Mouse (Mus musculus): ENCODE data around the gene Prdm16. TPM values are rescaled to one million over a fixed set of nuclear protein-coding genes. Genes with fewer than 3 reads are reported as not detected.

The Prdm16 gene
- polyA plus RNA-seq, 1 experiment: not detected

DNA sequence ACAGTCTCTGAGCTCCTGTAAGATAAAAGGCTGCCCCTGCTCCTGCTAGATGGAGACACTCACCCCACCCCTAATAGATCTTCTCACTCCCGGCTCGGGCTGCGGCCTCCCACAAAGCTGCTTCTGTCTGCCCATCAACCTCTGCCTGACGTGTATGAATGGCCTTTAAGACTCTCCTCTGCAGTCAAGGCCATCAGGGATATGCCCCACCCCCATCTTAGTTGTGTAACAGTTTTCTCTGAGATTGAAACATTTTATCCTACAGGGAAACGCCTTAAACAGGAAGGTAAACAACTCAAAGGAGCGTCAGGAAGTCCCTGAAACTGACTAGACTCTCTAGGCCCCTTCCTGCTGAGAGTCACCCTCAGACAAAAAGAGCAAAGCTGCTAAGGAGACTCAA, 24.6 kb upstream of the Prdm16 start:
- H3ac ChIP-seq (ENCODE audit: control insufficient read depth, insufficient read length, low read depth): no peak overlapping the region
- no peaks in the 10 kb centered on the region for H3K79me3 ChIP-seq (ENCODE audit: low read depth)
- H3K36me3 ChIP-seq (ENCODE audit: control insufficient read depth, insufficient read depth): no peaks in the 10 kb centered on the region
- H3K79me2 ChIP-seq (ENCODE audit: control insufficient read depth, insufficient read depth): no peaks in the 10 kb centered on the region
- TF ChIP-seq MYOD1 (IDR thresholded peaks at IDR 0.05; ENCODE audit: control insufficient read depth, insufficient read length, low read depth): no peak
- TF ChIP-seq CEBPB (IDR thresholded peaks at IDR 0.05; ENCODE audit: low read depth): no peak
- TF ChIP-seq USF1 (IDR thresholded peaks at IDR 0.05; ENCODE audit: low read depth): no peak
- no peak for TF ChIP-seq FOSL1 (IDR thresholded peaks at IDR 0.05; ENCODE audit: insufficient read depth, low read length, poor library complexity, severe bottlenecking)
- no peak for TF ChIP-seq CTCF (IDR thresholded peaks at IDR 0.05; ENCODE audit: control insufficient read depth, insufficient read depth, insufficient read length)
- no peak for TF ChIP-seq MAX (IDR thresholded peaks at IDR 0.05)
- no peak for TF ChIP-seq MYOG (IDR thresholded peaks at IDR 0.05; ENCODE audit: control insufficient read depth, extremely low read depth, insufficient read length)
- H3K27me3 ChIP-seq (ENCODE audit: control insufficient read depth, insufficient read depth, insufficient read length): no peaks in the 10 kb centered on the region
- H3K4me3 ChIP-seq (ENCODE audit: insufficient read depth, poor library complexity, severe bottlenecking): no peak overlapping the region

DNA sequence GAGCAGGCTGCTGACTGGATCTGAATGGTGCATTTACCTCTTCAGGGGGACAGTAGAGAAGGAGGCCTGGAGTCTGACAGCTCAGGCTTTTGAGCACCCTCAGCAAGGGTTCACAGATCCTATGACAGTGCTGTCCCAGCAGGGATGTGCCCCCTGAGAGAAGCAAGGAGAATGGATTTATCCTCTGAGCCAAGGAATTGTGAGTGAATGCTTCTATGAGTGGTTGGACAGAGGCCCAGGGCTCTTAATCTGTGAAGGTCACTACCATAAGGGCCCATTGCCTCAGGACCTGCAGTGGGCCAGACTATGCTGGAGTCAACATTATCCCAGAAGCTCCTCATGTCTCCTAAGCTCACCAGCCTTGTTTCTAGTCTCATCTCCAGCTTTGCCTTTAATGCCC, 23.4 kb upstream of the Prdm16 start:
- no peak overlapping the region for H3ac ChIP-seq (ENCODE audit: control insufficient read depth, insufficient read length, low read depth)
- no peaks in the 10 kb centered on the region for H3K79me2 ChIP-seq (ENCODE audit: control insufficient read depth, insufficient read depth)
- no peak overlapping the region for H3K4me3 ChIP-seq (ENCODE audit: insufficient read depth, poor library complexity, severe bottlenecking)
- H3K79me3 ChIP-seq (ENCODE audit: low read depth): no peaks in the 10 kb centered on the region
- H3K36me3 ChIP-seq (ENCODE audit: control insufficient read depth, insufficient read depth): no peaks in the 10 kb centered on the region
- no peak for TF ChIP-seq USF1 (IDR thresholded peaks at IDR 0.05; ENCODE audit: low read depth)
- no peak for TF ChIP-seq MYOG (IDR thresholded peaks at IDR 0.05; ENCODE audit: control insufficient read depth, extremely low read depth, insufficient read length)
- no peak for TF ChIP-seq CTCF (IDR thresholded peaks at IDR 0.05; ENCODE audit: control insufficient read depth, insufficient read depth, insufficient read length)
- TF ChIP-seq CEBPB (IDR thresholded peaks at IDR 0.05; ENCODE audit: low read depth): no peak
- TF ChIP-seq MYOD1 (IDR thresholded peaks at IDR 0.05; ENCODE audit: control insufficient read depth, insufficient read length, low read depth): no peak
- TF ChIP-seq FOSL1 (IDR thresholded peaks at IDR 0.05; ENCODE audit: insufficient read depth, low read length, poor library complexity, severe bottlenecking): no peak
- no peak for TF ChIP-seq MAX (IDR thresholded peaks at IDR 0.05)
- H3K27me3 ChIP-seq (ENCODE audit: control insufficient read depth, insufficient read depth, insufficient read length): no peaks in the 10 kb centered on the region

DNA sequence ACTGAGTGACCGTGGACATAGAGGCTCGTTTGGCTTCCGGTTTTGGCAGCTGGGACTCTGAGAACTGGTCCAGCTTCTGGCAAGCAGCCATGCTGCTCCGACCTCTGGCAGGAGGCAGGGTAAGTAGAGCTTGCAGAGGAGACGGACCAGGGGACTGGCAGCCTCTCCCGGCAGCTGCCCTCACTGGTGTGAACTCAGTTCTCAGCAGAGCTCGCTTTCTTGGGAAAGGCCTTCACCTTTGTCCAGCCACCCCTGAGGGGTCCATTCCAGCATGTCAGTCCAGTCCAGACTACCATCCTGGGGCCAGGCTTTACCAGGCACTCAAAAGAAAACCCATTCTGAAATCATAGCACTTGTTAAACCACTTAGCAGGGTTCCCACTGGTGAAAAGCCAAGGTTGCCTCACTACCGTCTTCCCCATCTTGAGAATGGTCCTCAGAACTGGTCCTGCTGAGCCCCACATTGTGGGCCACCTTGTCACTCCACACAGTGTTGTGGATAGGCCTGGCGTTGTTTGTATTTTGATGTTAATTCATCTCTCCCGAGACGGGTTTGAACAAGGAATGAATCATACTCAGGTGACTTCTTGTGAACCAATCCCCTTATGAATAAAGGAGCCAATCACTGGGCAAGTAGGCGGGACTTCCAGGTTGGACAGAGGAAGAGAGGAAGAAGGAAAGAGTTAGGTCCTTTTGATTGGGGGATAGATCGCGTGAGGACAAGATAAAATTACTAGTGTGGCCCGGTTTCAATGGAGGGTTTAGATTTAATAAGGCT, 18.6 kb upstream of the Prdm16 start:
- Histone ChIP-seq H3K36me3 (ENCODE audit: control insufficient read depth, insufficient read depth) (no peaks in the 10 kb centered on the region), H3K4me3 (ENCODE audit: insufficient read depth, poor library complexity, severe bottlenecking) (no peak overlapping the region), H3K79me2 (ENCODE audit: control insufficient read depth, insufficient read depth) (no peaks in the 10 kb centered on the region), H3ac (ENCODE audit: control insufficient read depth, insufficient read length, low read depth) (no peak overlapping the region), H3K27me3 (ENCODE audit: control insufficient read depth, insufficient read depth, insufficient read length) (no peaks in the 10 kb centered on the region), H3K79me3 (ENCODE audit: low read depth) (no peaks in the 10 kb centered on the region)
- TF ChIP-seq USF1 (IDR thresholded peaks at IDR 0.05; ENCODE audit: low read depth) (no peak), CTCF (IDR thresholded peaks at IDR 0.05; ENCODE audit: control insufficient read depth, insufficient read depth, insufficient read length) (no peak), MYOD1 (IDR thresholded peaks at IDR 0.05; ENCODE audit: control insufficient read depth, insufficient read length, low read depth) (no peak), FOSL1 (IDR thresholded peaks at IDR 0.05; ENCODE audit: insufficient read depth, low read length, poor library complexity, severe bottlenecking) (no peak), MYOG (IDR thresholded peaks at IDR 0.05; ENCODE audit: control insufficient read depth, extremely low read depth, insufficient read length) (no peak), CEBPB (IDR thresholded peaks at IDR 0.05; ENCODE audit: low read depth) (no peak)

DNA sequence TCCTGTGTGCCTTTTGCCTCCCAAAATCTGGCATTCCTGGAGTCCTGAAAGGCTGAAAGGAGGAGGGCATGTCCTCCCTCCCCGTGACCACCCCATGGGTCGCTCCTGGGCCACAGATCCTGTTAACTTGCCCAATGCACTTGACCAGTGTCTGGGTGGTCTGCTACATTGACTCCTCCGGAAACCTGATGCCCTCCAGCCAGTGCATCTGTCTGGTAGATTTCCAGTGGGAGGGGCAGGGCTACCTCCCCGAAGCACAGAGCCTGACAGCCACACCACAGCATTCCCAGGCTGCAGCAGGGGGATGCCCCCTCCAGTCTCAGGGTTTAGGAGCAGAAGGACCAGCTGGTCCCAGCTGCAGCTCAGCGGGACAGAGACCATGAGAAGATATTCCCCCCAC, 15.8 kb upstream of the Prdm16 start:
- no peaks in the 10 kb centered on the region for H3K79me2 ChIP-seq (ENCODE audit: control insufficient read depth, insufficient read depth)
- no peak overlapping the region for H3K4me3 ChIP-seq (ENCODE audit: insufficient read depth, poor library complexity, severe bottlenecking)
- no peaks in the 10 kb centered on the region for H3K79me3 ChIP-seq (ENCODE audit: low read depth)
- H3K36me3 ChIP-seq (ENCODE audit: control insufficient read depth, insufficient read depth): no peaks in the 10 kb centered on the region
- TF ChIP-seq CEBPB (IDR thresholded peaks at IDR 0.05; ENCODE audit: low read depth) (no peak), MAX (IDR thresholded peaks at IDR 0.05) (no peak), USF1 (IDR thresholded peaks at IDR 0.05; ENCODE audit: low read depth) (no peak), FOSL1 (IDR thresholded peaks at IDR 0.05; ENCODE audit: insufficient read depth, low read length, poor library complexity, severe bottlenecking) (no peak), MYOG (IDR thresholded peaks at IDR 0.05; ENCODE audit: control insufficient read depth, extremely low read depth, insufficient read length) (no peak), CTCF (IDR thresholded peaks at IDR 0.05; ENCODE audit: control insufficient read depth, insufficient read depth, insufficient read length) (no peak), MYOD1 (IDR thresholded peaks at IDR 0.05; ENCODE audit: control insufficient read depth, insufficient read length, low read depth) (no peak)
- no peak overlapping the region for H3ac ChIP-seq (ENCODE audit: control insufficient read depth, insufficient read length, low read depth)
- no peaks in the 10 kb centered on the region for H3K27me3 ChIP-seq (ENCODE audit: control insufficient read depth, insufficient read depth, insufficient read length)

DNA sequence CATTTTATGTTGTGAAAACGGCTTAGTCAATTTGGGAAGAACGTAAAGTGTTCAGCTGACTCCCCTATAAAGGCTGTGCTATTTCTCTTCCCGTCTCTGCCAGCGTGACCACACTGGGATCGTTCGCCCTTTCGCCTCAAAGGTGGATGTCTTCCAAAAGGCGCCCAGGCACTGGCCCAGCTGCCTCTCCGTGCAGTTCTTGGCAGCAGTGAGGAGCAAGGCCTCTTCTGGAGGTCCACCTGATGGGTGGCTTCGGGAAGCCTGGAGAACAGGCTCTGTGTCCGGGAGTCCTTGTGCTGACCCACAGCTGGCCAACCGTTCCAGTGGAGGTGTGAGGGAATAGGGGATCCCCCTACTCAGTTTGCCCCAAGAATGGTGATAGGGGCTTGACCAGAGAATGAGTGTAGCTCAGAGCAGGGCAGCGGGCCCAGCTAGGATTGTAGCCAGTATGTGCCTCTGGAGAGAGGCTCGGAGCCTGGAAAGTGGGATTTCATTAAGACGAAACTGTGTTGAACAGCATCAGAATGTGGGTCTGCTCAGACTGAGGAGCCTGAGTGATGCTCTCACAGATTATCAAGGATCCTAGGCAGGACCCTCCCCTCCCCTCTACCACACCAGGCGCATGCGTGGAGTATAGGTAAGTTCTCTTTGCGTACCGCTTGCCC, 12.5 kb upstream of the Prdm16 start:
- Histone ChIP-seq H3ac (ENCODE audit: control insufficient read depth, insufficient read length, low read depth) (no peak overlapping the region), H3K27me3 (ENCODE audit: control insufficient read depth, insufficient read depth, insufficient read length) (no peaks in the 10 kb centered on the region), H3K79me3 (ENCODE audit: low read depth) (no peaks in the 10 kb centered on the region), H3K79me2 (ENCODE audit: control insufficient read depth, insufficient read depth) (no peaks in the 10 kb centered on the region), H3K4me3 (ENCODE audit: insufficient read depth, poor library complexity, severe bottlenecking) (no peak overlapping the region), H3K36me3 (ENCODE audit: control insufficient read depth, insufficient read depth) (no peaks in the 10 kb centered on the region)
- TF ChIP-seq MYOG (IDR thresholded peaks at IDR 0.05; ENCODE audit: control insufficient read depth, extremely low read depth, insufficient read length) (no peak), MAX (IDR thresholded peaks at IDR 0.05) (no peak), MYOD1 (IDR thresholded peaks at IDR 0.05; ENCODE audit: control insufficient read depth, insufficient read length, low read depth) (no peak), USF1 (IDR thresholded peaks at IDR 0.05; ENCODE audit: low read depth) (no peak), CEBPB (IDR thresholded peaks at IDR 0.05; ENCODE audit: low read depth) (no peak), CTCF (IDR thresholded peaks at IDR 0.05; ENCODE audit: control insufficient read depth, insufficient read depth, insufficient read length) (no peak), FOSL1 (IDR thresholded peaks at IDR 0.05; ENCODE audit: insufficient read depth, low read length, poor library complexity, severe bottlenecking) (no peak)

Data from C2C12 (cell line).